Mouse (Mus musculus) layer of hippocampus, adult 18-20 months (tissue): ENCODE results near the gene Nxnl2. TPM values are rescaled to one million over a fixed set of nuclear protein-coding genes. Genes with fewer than 3 reads are reported as not detected.

Source experiments
- microRNA-seq, 2 experiments: library from miRNA; unstranded; fragments of <30 nt; microRNA quantifications; one replicate each; pipeline ENCODE4 v1.2.0; 2021
- total RNA-seq, 2 experiments: library from RNA; stranded (reverse); gene quantifications; 2 replicates each; pipeline ENCODE4 v1.2.3; 2021

Gene Nxnl2
- total RNA-seq, 2 experiments from 2014 or later, result 0.30 to 0.42 TPM

Small RNA genes within 50 kb of the gene (microRNA-seq; reads per million reads assigned to microRNA genes)
- 0 reads per million in 2 experiments for gene Gm44341

Other genes with a start within 250 kb of the Nxnl2 start
- 100 to 1,000 TPM; 168 to 175 TPM for gene Spin1, start 70.1 kb upstream of the Nxnl2 start, total RNA-seq
- 1 to 10 TPM; 4.8 to 6.2 TPM for gene S1pr3, start 237.6 kb downstream of the Nxnl2 start, total RNA-seq